Mouse (Mus musculus) WW6 (cell line): ENCODE measurements around the gene H2afb2.

Experiments
- DNase-seq: peaks from one replicate; pipeline ENCODE4 v3.0.0-alpha.2; 2013; ENCODE audit warnings: low read depth, low spot score

Gene H2afb2

GRCm38 (mm10) chrX:116680878-116681277, at the start of gene H2afb2:
H2afb2 (plus strand) TSS chrX:116681178.
- DNase-seq: no peak
